Mouse (Mus musculus): ENCODE measurements at regions not wholly inside any gene's neighbourhood (a gene's known extent, or its start where the extent isn't known, plus 50 kb on each side); places are given as distances from the start of the nearest gene placed in this dataset.

DNA sequence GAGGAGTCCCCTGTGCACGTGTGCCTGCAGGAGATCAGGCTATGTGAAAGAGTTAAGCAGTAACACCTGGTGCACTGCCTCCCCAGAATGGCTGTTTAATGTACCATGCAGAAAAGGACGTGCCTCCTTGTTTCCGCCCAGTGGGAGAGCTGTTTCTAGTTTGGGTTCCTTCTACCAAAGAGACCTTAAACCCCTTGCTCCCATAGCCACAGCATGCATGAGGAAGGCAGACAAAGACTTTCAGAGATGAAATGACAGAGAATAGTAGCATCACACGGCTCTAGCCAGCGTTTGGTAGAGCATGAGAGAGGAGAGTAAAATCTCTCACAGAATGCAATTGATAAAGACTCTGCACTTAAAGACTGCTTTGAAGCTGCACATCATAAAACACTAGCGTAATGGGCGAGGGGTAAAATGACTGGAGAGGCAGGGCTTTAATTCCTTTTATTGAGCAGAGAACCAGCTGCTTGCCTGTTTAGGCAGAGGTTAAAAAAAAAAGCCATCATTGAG is 74.3 kb upstream of the Gbe1 start:
- Histone ChIP-seq H3K4me2 (ENCODE audit: insufficient read depth, low read depth, poor library complexity, severe bottlenecking) (no peak overlapping the region), H3K27me3 (replicated peaks) (no peaks in the 10 kb centered on the region), H3K9me3 (replicated peaks; ENCODE audit: low read length) (peaks cover 73% of the 10 kb centered on the region), H3K36me3 (replicated peaks in 1 of 2; ENCODE audit: control insufficient read depth in 1 of 2, insufficient read depth in 1 of 2, low read length in 1 of 2) (no peaks in the 10 kb centered on the region), H3K4me3 (replicated peaks in 1 of 3; ENCODE audit: low read depth in 2 of 3, low read length in 2 of 3, poor library complexity in 1 of 3) (no peak overlapping the region), H3K4me1 (ENCODE audit: control insufficient read depth in 1 of 2, insufficient read depth in 2 of 2) (no peaks in the 10 kb centered on the region), H3K79me2 (replicated peaks; ENCODE audit: control insufficient read depth, extremely low read depth, insufficient read depth, poor library complexity, severe bottlenecking) (no peaks in the 10 kb centered on the region; the same call in 1 of the 2 replicates), H3K27ac (ENCODE audit: insufficient read depth, low read depth) (no peak overlapping the region), H3K9ac (ENCODE audit: insufficient read depth, low read depth) (no peak overlapping the region)
- TF ChIP-seq KAT2A (IDR thresholded peaks at IDR 0.05; ENCODE audit: insufficient replicate concordance, low read length) (no peak), MAX (IDR thresholded peaks at IDR 0.05; ENCODE audit: low read length) (no peak), TBP (conservative IDR thresholded peaks at IDR 0.05; ENCODE audit: low read depth, low read length) (no peak), USF2 (conservative IDR thresholded peaks at IDR 0.05; ENCODE audit: low read depth, low read length) (no peak)
- DNase-seq (ENCODE audit: extremely low read depth) = no peak
- in situ Hi-C loops (cut with MboI; ENCODE audit: low pct_ligation_motif_present, low pct_unique_long_range_greater_than_20kb, low sequenced_read_pairs) (no loop called here), dilution Hi-C loops (cut with MboI; ENCODE audit: extremely low pct_ligation_motif_present, extremely low pct_unique_long_range_greater_than_20kb, low sequenced_read_pairs) (no loop called here)

DNA sequence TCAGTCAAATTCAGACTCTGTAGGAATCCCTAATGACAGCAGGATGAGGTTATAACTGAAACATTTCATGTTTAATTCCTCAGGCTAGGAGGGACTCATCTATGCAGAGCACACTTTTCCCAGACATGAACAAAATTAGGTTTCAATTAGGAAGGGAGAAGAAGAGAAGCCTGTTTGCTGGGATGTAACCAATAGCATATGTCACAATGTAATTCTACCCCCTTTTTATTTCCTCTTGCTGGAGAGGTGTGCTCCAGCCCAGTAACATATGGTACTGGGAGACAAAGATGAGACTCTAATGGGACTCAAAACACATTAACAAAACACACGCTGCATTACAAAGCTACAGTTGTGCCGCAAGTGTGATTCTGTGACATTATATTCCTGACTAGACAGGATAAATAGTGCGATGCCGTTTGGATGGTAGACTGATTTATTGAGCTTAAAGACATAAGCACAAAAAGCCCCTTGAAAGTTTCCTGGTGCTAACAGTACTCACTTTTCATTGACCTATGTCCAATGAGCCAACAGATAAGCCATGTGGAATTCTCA is 69.5 kb upstream of the Gbe1 start:
- Histone ChIP-seq H3K27ac (ENCODE audit: insufficient read depth, low read depth) (no peak overlapping the region), H3K36me3 (replicated peaks in 1 of 2; ENCODE audit: control insufficient read depth in 1 of 2, insufficient read depth in 1 of 2, low read length in 1 of 2) (no peaks in the 10 kb centered on the region), H3K79me2 (replicated peaks; ENCODE audit: control insufficient read depth, extremely low read depth, insufficient read depth, poor library complexity, severe bottlenecking) (no peaks in the 10 kb centered on the region), H3K4me2 (ENCODE audit: insufficient read depth, low read depth, poor library complexity, severe bottlenecking) (no peak overlapping the region), H3K9ac (ENCODE audit: insufficient read depth, low read depth) (no peak overlapping the region), H3K4me3 (replicated peaks in 1 of 3; ENCODE audit: low read depth in 2 of 3, low read length in 2 of 3, poor library complexity in 1 of 3) (no peak overlapping the region), H3K4me1 (ENCODE audit: control insufficient read depth in 1 of 2, insufficient read depth in 2 of 2) (no peaks in the 10 kb centered on the region), H3K27me3 (replicated peaks) (no peaks in the 10 kb centered on the region), H3K9me3 (replicated peaks; ENCODE audit: low read length) (peaks cover 62% of the 10 kb centered on the region)
- TF ChIP-seq RAD21 (IDR thresholded peaks at IDR 0.05; ENCODE audit: low read depth, low read length) = no peak
- no peak for TF ChIP-seq ZKSCAN1 (IDR thresholded peaks at IDR 0.05; ENCODE audit: borderline replicate concordance, low read depth, low read length)
- no peak for TF ChIP-seq JUN (IDR thresholded peaks at IDR 0.05; ENCODE audit: insufficient read depth, low read depth, low read length)
- TF ChIP-seq BHLHE40 (IDR thresholded peaks at IDR 0.05; ENCODE audit: low read depth, low read length) = no peak
- TF ChIP-seq RCOR1 (conservative IDR thresholded peaks at IDR 0.05; ENCODE audit: low read depth, low read length) = no peak
- TF ChIP-seq SMC3 (IDR thresholded peaks at IDR 0.05; ENCODE audit: low read depth, low read length) = no peak
- no peak for TF ChIP-seq POLR2AphosphoS2 (IDR thresholded peaks at IDR 0.05; ENCODE audit: low read depth, low read length)
- no peak for TF ChIP-seq ZC3H11A (IDR thresholded peaks at IDR 0.05; ENCODE audit: low read depth, low read length)
- no peak for TF ChIP-seq GABPA (IDR thresholded peaks at IDR 0.05; ENCODE audit: insufficient replicate concordance, low read depth, low read length)
- no peak for TF ChIP-seq CTCF (conservative IDR thresholded peaks at IDR 0.05 in 1 of 2, IDR thresholded peaks at IDR 0.05 in 1 of 2; ENCODE audit: low read depth in 2 of 2, low read length in 2 of 2)
- TF ChIP-seq SIN3A (IDR thresholded peaks at IDR 0.05; ENCODE audit: low read length) = no peak
- no peak for TF ChIP-seq IRF4 (IDR thresholded peaks at IDR 0.05; ENCODE audit: low read depth, low read length)
- TF ChIP-seq NRF1 (IDR thresholded peaks at IDR 0.05; ENCODE audit: low read depth, low read length) = no peak
- TF ChIP-seq PAX5 (IDR thresholded peaks at IDR 0.05; ENCODE audit: low read length) = no peak
- TF ChIP-seq HCFC1 (IDR thresholded peaks at IDR 0.05; ENCODE audit: low read depth, low read length) = no peak
- TF ChIP-seq USF1 (IDR thresholded peaks at IDR 0.05; ENCODE audit: low read depth, low read length) = no peak
- TF ChIP-seq E2F4 (IDR thresholded peaks at IDR 0.05; ENCODE audit: insufficient replicate concordance, low read depth, low read length) = no peak
- no peak for TF ChIP-seq UBTF (IDR thresholded peaks at IDR 0.05; ENCODE audit: low read depth, low read length)
- TF ChIP-seq MAZ (IDR thresholded peaks at IDR 0.05; ENCODE audit: low read depth, low read length) = no peak
- in situ Hi-C loops (cut with MboI; ENCODE audit: low pct_ligation_motif_present, low pct_unique_long_range_greater_than_20kb, low sequenced_read_pairs) (no loop called here), dilution Hi-C loops (cut with MboI; ENCODE audit: extremely low pct_ligation_motif_present, extremely low pct_unique_long_range_greater_than_20kb, low sequenced_read_pairs) (no loop called here)
- DNase-seq (ENCODE audit: extremely low read depth) = no peak

All from CH12.LX (cell line).